Mouse (Mus musculus) MEL (cell line): Measurements from ENCODE around the gene Tmem207.

Experiments
- CTCF ChIP-seq, 3 experiments: IDR thresholded peaks in 2 of 3; conservative IDR thresholded peaks in 1 of 3; 2 replicates each; pipeline ENCODE4 v1.5.1; 2011 to 2012; ENCODE audit warnings: low read length in 3 of 3, low read depth in 2 of 3, mild to moderate bottlenecking in 2 of 3, improper control_type of control experiment in 1 of 3, inconsistent platforms in 1 of 3, mixed read lengths in 1 of 3, moderate library complexity in 1 of 3; ENCODE audit not compliant: control insufficient read depth in 1 of 3, insufficient read depth in 1 of 3, poor library complexity in 1 of 3, severe bottlenecking in 1 of 3
- GATA1 ChIP-seq: IDR thresholded peaks from 2 replicates; pipeline ENCODE4 v1.6.1; 2011; ENCODE audit warnings: low read depth, low read length, improper control_type of control experiment
- POLR2A ChIP-seq, 2 experiments: IDR thresholded peaks; 2 replicates each; pipeline ENCODE4 v1.6.1; 2011 to 2012; ENCODE audit warnings: low read length in 2 of 2, mild to moderate bottlenecking in 2 of 2, control low read depth in 1 of 2, improper control_type of control experiment in 1 of 2, low read depth in 1 of 2, moderate library complexity in 1 of 2; ENCODE audit not compliant: control insufficient read depth in 1 of 2, insufficient read depth in 1 of 2, poor library complexity in 1 of 2
- POLR2AphosphoS5 ChIP-seq: IDR thresholded peaks from 2 replicates; pipeline ENCODE4 v1.6.1; 2012; ENCODE audit warnings: low read depth, borderline replicate concordance, mild to moderate bottlenecking, inconsistent platforms, low read length, moderate library complexity, mixed read lengths

- no peak for TF ChIP-seq POLR2A (IDR thresholded peaks at IDR 0.05; ENCODE audit: control insufficient read depth in 1 of 2, insufficient read depth in 1 of 2, low read depth in 1 of 2, low read length in 2 of 2, poor library complexity in 1 of 2)
- TF ChIP-seq GATA1 = no peak
- no peak for TF ChIP-seq POLR2AphosphoS5
- no peak for TF ChIP-seq CTCF (IDR thresholded peaks at IDR 0.05 in 2 of 3, conservative IDR thresholded peaks at IDR 0.05 in 1 of 3; ENCODE audit: control insufficient read depth in 1 of 3, insufficient read depth in 1 of 3, low read depth in 2 of 3, low read length in 3 of 3, poor library complexity in 1 of 3, severe bottlenecking in 1 of 3)
These were observed 5.7 kb upstream of the Tmem207 start for GRCm38 (mm10) chr16:26532287-26532686.
